Mouse (Mus musculus): ENCODE results near the gene Alms1. TPM values are rescaled to one million over a fixed set of nuclear protein-coding genes. Genes with fewer than 3 reads are reported as not detected.
"Not testable (repeated sequence)": the region's sequence is repeated elsewhere in the genome, so short reads cannot be mapped to it uniquely, and the experiment has no call there.

Gene Alms1
- polyA plus RNA-seq, 1 experiment from 2014 or later: 9.0 TPM

GRCm38 (mm10) chr6:85633165-85633564, 45.8 kb downstream of the Alms1 start:
- no peak overlapping the region for H3K4me2 ChIP-seq
- DNase-seq (ENCODE audit: low spot score, missing footprints): no peak
- no peaks in the 10 kb centered on the region for H3K4me1 ChIP-seq (ENCODE audit: control insufficient read depth, insufficient read depth, low read length)
- no peak for ATAC-seq (ENCODE audit: low FRiP score)
- no peak overlapping the region for H3K9ac ChIP-seq (ENCODE audit: low read length)
- no peaks in the 10 kb centered on the region for H3K27me3 ChIP-seq (ENCODE audit: control insufficient read depth, insufficient read depth, low read length)
- no peak overlapping the region for H3K27ac ChIP-seq (ENCODE audit: low read depth, low read length)
- no peaks in the 10 kb centered on the region for H3K9me3 ChIP-seq (ENCODE audit: control insufficient read depth, low read length)
- WGBS: 31% methylated on average over 8 of the region's 8 CpGs
- no peak overlapping the region for H3K4me3 ChIP-seq (ENCODE audit: low read depth, low read length)
- peaks cover 11% of the 10 kb centered on the region; the same call in 1 of the 2 replicates for H3K36me3 ChIP-seq (ENCODE audit: control insufficient read depth, insufficient read depth, low read length)

GRCm38 (mm10) chr6:85653244-85653643, 65.9 kb downstream of the Alms1 start:
- Histone ChIP-seq H3K4me1 (ENCODE audit: control insufficient read depth, insufficient read depth, low read length) (no peaks in the 10 kb centered on the region), H3K4me3 (ENCODE audit: low read depth, low read length) (no peak overlapping the region), H3K36me3 (ENCODE audit: control insufficient read depth, insufficient read depth, low read length) (0 out of 2 replicates have a peak, but pooled peaks cover 3% of the 10 kb centered on the region), H3K4me2 (no peak overlapping the region), H3K9ac (ENCODE audit: low read length) (no peak overlapping the region), H3K27ac (ENCODE audit: low read depth, low read length) (no peak overlapping the region), H3K27me3 (ENCODE audit: control insufficient read depth, insufficient read depth, low read length) (no peaks in the 10 kb centered on the region), H3K9me3 (ENCODE audit: control insufficient read depth, low read length) (no peaks in the 10 kb centered on the region)
- ATAC-seq (ENCODE audit: low FRiP score) (no peak), DNase-seq (ENCODE audit: low spot score, missing footprints) (no peak)
- 93% methylated on average over 2 of the region's 2 CpGs for WGBS

GRCm38 (mm10) chr6:85701943-85702342, 114.6 kb downstream of the Alms1 start:
- WGBS: 93% methylated on average over 2 of the region's 4 CpGs
- not testable (repeated sequence) for H3K27ac ChIP-seq (ENCODE audit: low read depth, low read length); H3K4me1 ChIP-seq (ENCODE audit: control insufficient read depth, insufficient read depth, low read length); H3K4me3 ChIP-seq (ENCODE audit: low read depth, low read length); DNase-seq (ENCODE audit: low spot score, missing footprints); H3K36me3 ChIP-seq (ENCODE audit: control insufficient read depth, insufficient read depth, low read length); H3K9me3 ChIP-seq (ENCODE audit: control insufficient read depth, low read length); H3K27me3 ChIP-seq (ENCODE audit: control insufficient read depth, insufficient read depth, low read length); H3K9ac ChIP-seq (ENCODE audit: low read length); H3K4me2 ChIP-seq; ATAC-seq (ENCODE audit: low FRiP score)

- not testable (repeated sequence) for H3K27ac ChIP-seq (ENCODE audit: low read depth, low read length); H3K4me3 ChIP-seq (ENCODE audit: low read depth, low read length); H3K36me3 ChIP-seq (ENCODE audit: control insufficient read depth, insufficient read depth, low read length); H3K4me2 ChIP-seq; H3K9me3 ChIP-seq (ENCODE audit: control insufficient read depth, low read length); H3K27me3 ChIP-seq (ENCODE audit: control insufficient read depth, insufficient read depth, low read length); ATAC-seq (ENCODE audit: low FRiP score); H3K4me1 ChIP-seq (ENCODE audit: control insufficient read depth, insufficient read depth, low read length); H3K9ac ChIP-seq (ENCODE audit: low read length)
- 98% methylated on average over 5 of the region's 5 CpGs for WGBS
- peak; percentile 61 for DNase-seq (ENCODE audit: low spot score, missing footprints)
Observed at GRCm38 (mm10) chr6:85709206-85709605, 121.9 kb downstream of the Alms1 start.

- no CpG with 5 or more reads among the region's 1 CpGs for WGBS
Observed at GRCm38 (mm10) chr6:85709607-85710006, 122.3 kb downstream of the Alms1 start.

GRCm38 (mm10) chr6:85713105-85713504, 125.8 kb downstream of the Alms1 start, which contains the start of gene Nat8f7:
Gene Nat8f7, minus strand, starts transcription at chr6:85713205.
- WGBS: 79% methylated on average over 9 of the region's 10 CpGs
- H3K27ac ChIP-seq (ENCODE audit: low read depth, low read length); H3K27me3 ChIP-seq (ENCODE audit: control insufficient read depth, insufficient read depth, low read length); H3K4me1 ChIP-seq (ENCODE audit: control insufficient read depth, insufficient read depth, low read length); H3K4me3 ChIP-seq (ENCODE audit: low read depth, low read length); H3K9me3 ChIP-seq (ENCODE audit: control insufficient read depth, low read length); H3K36me3 ChIP-seq (ENCODE audit: control insufficient read depth, insufficient read depth, low read length); ATAC-seq (ENCODE audit: low FRiP score); H3K9ac ChIP-seq (ENCODE audit: low read length); H3K4me2 ChIP-seq; DNase-seq (ENCODE audit: low spot score, missing footprints): not testable (repeated sequence)

More at GRCm38 (mm10) chr6:85709607-85710006, 122.3 kb downstream of the Alms1 start:
- H3K4me2 ChIP-seq; ATAC-seq (ENCODE audit: low FRiP score); H3K4me1 ChIP-seq (ENCODE audit: control insufficient read depth, insufficient read depth, low read length); H3K9me3 ChIP-seq (ENCODE audit: control insufficient read depth, low read length); DNase-seq (ENCODE audit: low spot score, missing footprints); H3K27me3 ChIP-seq (ENCODE audit: control insufficient read depth, insufficient read depth, low read length); H3K27ac ChIP-seq (ENCODE audit: low read depth, low read length); H3K4me3 ChIP-seq (ENCODE audit: low read depth, low read length); H3K36me3 ChIP-seq (ENCODE audit: control insufficient read depth, insufficient read depth, low read length); H3K9ac ChIP-seq (ENCODE audit: low read length): not testable (repeated sequence)

Small RNA genes within 50 kb of the gene (microRNA-seq; reads per million reads assigned to microRNA genes)
- gene Gm27317: not detected

Other genes starting within 250 kb of the Alms1 start
- 4.2 and 4.7 TPM in 2 replicates for gene Rab11fip5, start 212.9 kb upstream of the Alms1 start, polyA plus RNA-seq (2014; fragmentation: Nextera tagmentation; extraction: Ambion mirVana)
- not detected in 2 replicates for gene Noto, start 163.6 kb upstream of the Alms1 start, polyA plus RNA-seq (2014; fragmentation: Nextera tagmentation; extraction: Ambion mirVana)
- gene Smyd5, start 155.5 kb upstream of the Alms1 start, polyA plus RNA-seq (2014; fragmentation: Nextera tagmentation; extraction: Ambion mirVana): 52.1 and 52.6 TPM in 2 replicates
- 666 and 672 TPM in 2 replicates for gene Cct7, start 136.0 kb upstream of the Alms1 start, polyA plus RNA-seq (2014; fragmentation: Nextera tagmentation; extraction: Ambion mirVana)
- 24.6 and 29.4 TPM in 2 replicates for gene Pradc1, start 135.6 kb upstream of the Alms1 start, polyA plus RNA-seq (2014; fragmentation: Nextera tagmentation; extraction: Ambion mirVana)
- gene Fbxo41, start 84.5 kb upstream of the Alms1 start, polyA plus RNA-seq (2014; fragmentation: Nextera tagmentation; extraction: Ambion mirVana): 0.79 and 1.1 TPM in 2 replicates
- not detected in 2 replicates for gene Egr4, start 73.9 kb upstream of the Alms1 start, polyA plus RNA-seq (2014; fragmentation: Nextera tagmentation; extraction: Ambion mirVana)
- gene Nat8f7, start 125.7 kb downstream of the Alms1 start, polyA plus RNA-seq (2014; fragmentation: Nextera tagmentation; extraction: Ambion mirVana): not detected in 2 replicates
- gene Nat8f3, start 178.2 kb downstream of the Alms1 start, polyA plus RNA-seq (2014; fragmentation: Nextera tagmentation; extraction: Ambion mirVana): 0.10 TPM in 1 of 2 replicates, not detected in the other
- gene Nat8f6, start 233.4 kb downstream of the Alms1 start, polyA plus RNA-seq (2014; fragmentation: Nextera tagmentation; extraction: Ambion mirVana): not detected in 2 replicates
- gene Nat8f5, start 233.4 kb downstream of the Alms1 start, polyA plus RNA-seq (2014; fragmentation: Nextera tagmentation; extraction: Ambion mirVana): not detected in 2 replicates
- not detected in 2 replicates for gene Nat8, start 244.6 kb downstream of the Alms1 start, polyA plus RNA-seq (2014; fragmentation: Nextera tagmentation; extraction: Ambion mirVana)

Measured in midbrain, embryonic 11.5 days (tissue).